Mouse (Mus musculus): Measurements from ENCODE around the gene Rlf.
A peak's percentile ranks its signal among the peaks of the same experiment; 100 is the strongest.

GRCm38 (mm10) chr4:121231772-121232414 is 17.0 kb upstream of the Rlf start:
- TF ChIP-seq POLR2A (IDR thresholded peaks at IDR 0.05; ENCODE audit: borderline replicate concordance, low read depth, low read length) (no peak), CTCF (IDR thresholded peaks at IDR 0.05; ENCODE audit: low read depth, low read length) (0 out of 2 replicates have a peak, but pooled peaks have one; percentile 41)

Measured in bone marrow macrophage, adult 2 months (primary cell).